Mouse (Mus musculus): ENCODE results near the gene Tmem121.
"Not testable (repeated sequence)": the region's sequence is repeated elsewhere in the genome, so short reads cannot be mapped to it uniquely, and the experiment has no call there.

Gene Tmem121

GRCm38 (mm10) chr12:113187584-113188295 is 2.0 kb downstream of the Tmem121 start:
- peak; percentile 29 to 49 for DNase-seq

GRCm38 (mm10) chr12:113188349-113189055 is 2.8 kb downstream of the Tmem121 start:
- no peak for DNase-seq

GRCm38 (mm10) chr12:113193423-113193822 is 7.7 kb downstream of the Tmem121 start:
- DNase-seq: no peak

GRCm38 (mm10) chr12:113199132-113199531 is 13.4 kb downstream of the Tmem121 start:
- DNase-seq: not testable (repeated sequence)

GRCm38 (mm10) chr12:113201301-113201700 is 15.6 kb downstream of the Tmem121 start:
- no peak for DNase-seq

- no peak for DNase-seq
Observed at GRCm38 (mm10) chr12:113202008-113202407, 16.3 kb downstream of the Tmem121 start.

GRCm38 (mm10) chr12:113203522-113203921 is 17.8 kb downstream of the Tmem121 start:
- DNase-seq: no peak

GRCm38 (mm10) chr12:113205251-113205942 is 19.7 kb downstream of the Tmem121 start:
- DNase-seq: no peak

GRCm38 (mm10) chr12:113207737-113208136 is 22.0 kb downstream of the Tmem121 start:
- DNase-seq: no peak

- DNase-seq: no peak
Observed at GRCm38 (mm10) chr12:113210586-113211378, 25.1 kb downstream of the Tmem121 start.

- no peak for DNase-seq
Observed at GRCm38 (mm10) chr12:113211772-113212171, 26.0 kb downstream of the Tmem121 start.

- DNase-seq: no peak
Observed at GRCm38 (mm10) chr12:113212326-113212924, 26.7 kb downstream of the Tmem121 start.

GRCm38 (mm10) chr12:113213226-113213625 is 27.5 kb downstream of the Tmem121 start:
- DNase-seq: no peak

- no peak for DNase-seq
Observed at GRCm38 (mm10) chr12:113214072-113214808, 28.5 kb downstream of the Tmem121 start.

GRCm38 (mm10) chr12:113214972-113215666 is 29.4 kb downstream of the Tmem121 start:
- DNase-seq: no peak

- peak in 1 of 2 experiments; percentile 57 for DNase-seq
Observed at GRCm38 (mm10) chr12:113215667-113216346, 30.1 kb downstream of the Tmem121 start.

GRCm38 (mm10) chr12:113217306-113218242 is 31.8 kb downstream of the Tmem121 start:
- peak; percentile 44 to 72 for DNase-seq

- DNase-seq: peak in 1 of 2 experiments; percentile 42
Observed at GRCm38 (mm10) chr12:113219867-113220266, 34.1 kb downstream of the Tmem121 start.

- peak; percentile 56 to 71 for DNase-seq
Observed at GRCm38 (mm10) chr12:113220447-113220846, 34.7 kb downstream of the Tmem121 start.
